Mouse (Mus musculus): ENCODE measurements at regions not wholly inside any gene's neighbourhood (a gene's known extent, or its start where the extent isn't known, plus 50 kb on each side); places are given as distances from the start of the nearest gene placed in this dataset.

DNA sequence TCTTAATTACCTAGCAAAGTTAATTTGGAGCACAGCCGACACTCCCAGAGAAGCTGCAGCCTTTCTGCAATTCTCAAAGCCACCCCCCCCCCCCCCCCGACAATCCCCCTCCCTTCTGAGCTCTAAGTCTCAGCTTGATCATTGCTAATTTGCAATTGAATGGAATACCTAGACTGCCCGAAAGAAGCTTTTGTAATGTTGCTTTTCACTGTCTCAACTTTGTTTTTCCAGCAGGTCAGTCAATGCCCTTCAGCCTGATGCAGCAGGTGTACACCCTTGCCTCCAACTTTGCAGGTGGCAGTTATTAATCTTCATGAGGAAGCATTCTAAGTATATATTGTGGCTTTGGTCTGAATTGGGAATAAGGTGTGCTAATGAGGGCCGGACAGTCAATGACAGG, 1006.6 kb upstream of the Gm8797 start:
- H3K4me1 ChIP-seq, result no peaks in the 10 kb centered on the region
- H3K4me3 ChIP-seq, result no peak overlapping the region
- H3K9me3 ChIP-seq, result peaks cover 7% of the 10 kb centered on the region; the same call in 1 of the 2 replicates
- H3K36me3 ChIP-seq, result no peaks in the 10 kb centered on the region
- H3K4me2 ChIP-seq (replicated peaks), result no peak overlapping the region
- H3K27ac ChIP-seq (replicated peaks), result no peak overlapping the region
- no peak for ATAC-seq (replicated peaks)
- no peaks in the 10 kb centered on the region for H3K27me3 ChIP-seq
- 38% methylated on average over 4 of the region's 4 CpGs for WGBS
- no peak overlapping the region for H3K9ac ChIP-seq (replicated peaks)

DNA sequence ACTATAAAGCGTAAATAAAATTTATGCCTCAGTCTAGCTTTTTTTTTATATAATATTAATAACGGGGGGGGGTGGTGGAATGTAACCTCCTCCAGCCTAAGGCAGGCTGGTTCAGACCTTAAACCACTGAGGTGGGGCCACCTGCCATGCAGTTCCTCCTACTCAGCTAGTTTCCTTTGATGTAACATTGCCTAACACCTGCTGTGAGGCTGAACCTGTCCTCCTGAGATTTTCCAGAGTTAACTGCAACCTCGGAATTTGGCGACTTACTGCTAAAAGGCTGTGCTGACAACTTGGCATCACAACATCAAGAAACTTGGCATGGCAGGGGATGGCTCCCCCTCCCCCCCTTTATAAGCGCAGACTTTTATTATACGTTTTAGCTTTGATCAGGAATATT, 1006.0 kb upstream of the Gm8797 start:
- Histone ChIP-seq H3K4me1 (no peaks in the 10 kb centered on the region), H3K9ac (replicated peaks) (no peak overlapping the region), H3K4me3 (no peak overlapping the region), H3K27ac (replicated peaks) (no peak overlapping the region), H3K9me3 (peaks cover 7% of the 10 kb centered on the region; the same call in 1 of the 2 replicates), H3K36me3 (no peaks in the 10 kb centered on the region), H3K27me3 (no peaks in the 10 kb centered on the region), H3K4me2 (replicated peaks) (no peak overlapping the region)
- WGBS, result 80% methylated on average over 6 of the region's 6 CpGs
- ATAC-seq (replicated peaks), result no peak

DNA sequence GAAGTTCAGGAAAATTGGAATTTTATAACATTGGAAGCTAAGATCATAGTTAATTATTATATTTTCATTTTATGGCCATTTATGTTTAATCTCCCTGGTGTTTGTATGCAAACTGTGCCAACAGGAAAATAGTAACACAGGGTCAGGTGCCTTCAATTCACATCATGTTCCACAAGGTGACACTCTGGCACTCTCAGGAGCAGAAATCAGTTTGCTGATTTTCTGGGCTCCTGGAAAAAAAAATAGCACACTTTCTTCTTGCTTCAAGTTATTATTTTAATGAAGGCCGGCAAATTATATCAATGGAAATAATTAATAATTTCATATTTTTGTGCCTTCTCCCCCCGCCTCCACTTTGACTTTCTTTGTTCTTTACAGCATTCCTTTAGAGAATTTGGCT, 994.5 kb upstream of the Gm8797 start:
- no peaks in the 10 kb centered on the region for H3K4me1 ChIP-seq
- H3K36me3 ChIP-seq, result no peaks in the 10 kb centered on the region
- H3K27me3 ChIP-seq, result no peaks in the 10 kb centered on the region
- H3K4me3 ChIP-seq, result no peak overlapping the region
- no peak for ATAC-seq (replicated peaks)
- no peak overlapping the region for H3K9ac ChIP-seq (replicated peaks)
- H3K9me3 ChIP-seq, result no peaks in the 10 kb centered on the region; the same call in 1 of the 2 replicates
- H3K4me2 ChIP-seq (replicated peaks), result no peak overlapping the region
- H3K27ac ChIP-seq (replicated peaks), result no peak overlapping the region
- 92% methylated on average over 2 of the region's 2 CpGs for WGBS

DNA sequence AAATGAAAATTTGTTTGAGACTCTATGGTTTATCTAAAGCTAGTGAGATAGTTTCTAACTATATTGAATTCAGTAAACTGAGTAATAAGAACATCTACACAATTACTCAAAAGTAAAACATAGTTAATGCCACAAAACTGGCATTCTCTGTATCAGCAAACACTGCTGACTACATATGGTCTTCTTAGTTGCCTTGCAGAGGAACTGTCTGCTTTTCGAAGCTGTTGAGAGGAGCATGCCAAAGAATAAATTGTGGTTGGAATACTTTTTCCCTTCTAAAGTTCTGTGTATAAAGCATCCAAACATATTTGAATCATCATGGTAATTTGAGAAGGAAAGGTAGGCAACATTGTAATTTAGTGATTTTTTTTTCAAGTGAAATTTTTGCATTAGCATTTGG, 993.5 kb upstream of the Gm8797 start:
- no peak overlapping the region for H3K4me3 ChIP-seq
- no peak; the same call in 1 of the 2 replicates for ATAC-seq (replicated peaks)
- H3K27ac ChIP-seq (replicated peaks), result no peak overlapping the region
- 73% methylated on average over 1 of the region's 1 CpGs for WGBS
- no peak overlapping the region for H3K9ac ChIP-seq (replicated peaks)
- no peaks in the 10 kb centered on the region for H3K36me3 ChIP-seq
- no peaks in the 10 kb centered on the region for H3K27me3 ChIP-seq
- H3K4me2 ChIP-seq (replicated peaks), result no peak overlapping the region
- H3K4me1 ChIP-seq, result no peaks in the 10 kb centered on the region
- H3K9me3 ChIP-seq, result no peaks in the 10 kb centered on the region

DNA sequence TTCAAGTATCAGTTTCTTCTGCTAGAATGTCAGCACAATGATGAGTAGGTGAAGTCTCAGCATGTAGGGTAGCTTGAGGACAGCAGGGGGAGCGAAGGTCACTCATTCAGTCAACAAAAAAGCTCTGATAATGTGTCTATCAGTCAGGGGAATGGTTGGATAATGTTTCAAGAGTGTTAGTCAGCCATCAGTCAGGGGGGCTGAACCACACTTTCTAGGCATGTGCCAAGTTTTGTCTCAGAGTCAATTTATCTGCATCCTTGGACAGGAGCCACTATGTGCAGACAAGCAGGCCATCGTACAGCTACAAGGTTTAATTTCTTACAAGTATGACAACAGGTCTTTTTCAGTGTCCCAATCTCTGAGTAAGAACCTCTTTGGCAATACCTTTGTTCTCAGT, 987.5 kb upstream of the Gm8797 start:
- Histone ChIP-seq H3K4me2 (replicated peaks) (no peak overlapping the region), H3K4me3 (no peak overlapping the region), H3K27me3 (no peaks in the 10 kb centered on the region), H3K9me3 (no peaks in the 10 kb centered on the region), H3K9ac (replicated peaks) (no peak overlapping the region), H3K27ac (replicated peaks) (no peak overlapping the region), H3K36me3 (no peaks in the 10 kb centered on the region), H3K4me1 (no peaks in the 10 kb centered on the region)
- ATAC-seq (replicated peaks), result no peak
- WGBS, result 73% methylated on average over 2 of the region's 2 CpGs

DNA sequence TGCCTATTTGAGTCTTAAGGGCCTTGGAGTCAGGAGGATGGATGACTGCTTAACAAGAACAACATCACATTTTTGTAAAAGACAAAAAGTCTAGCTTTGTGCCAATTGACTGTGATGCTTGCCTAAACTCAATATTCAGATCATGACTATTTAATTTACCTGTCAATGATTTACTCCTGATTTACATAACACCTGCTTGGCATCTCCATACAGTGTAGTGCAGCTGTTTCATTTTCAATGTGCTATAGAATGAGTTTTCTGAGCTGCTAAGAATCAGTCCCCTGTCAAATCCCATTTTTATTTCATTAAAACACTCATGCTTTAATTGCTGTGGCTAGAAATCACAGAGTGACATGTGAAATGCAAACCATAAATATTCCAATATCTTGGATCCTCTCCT, 974.0 kb upstream of the Gm8797 start:
- Histone ChIP-seq H3K36me3 (no peaks in the 10 kb centered on the region), H3K27me3 (no peaks in the 10 kb centered on the region), H3K9ac (replicated peaks) (no peak overlapping the region), H3K4me1 (no peaks in the 10 kb centered on the region), H3K4me3 (no peak overlapping the region), H3K4me2 (replicated peaks) (no peak overlapping the region), H3K27ac (replicated peaks) (no peak overlapping the region), H3K9me3 (no peaks in the 10 kb centered on the region)
- ATAC-seq (replicated peaks), result no peak

DNA sequence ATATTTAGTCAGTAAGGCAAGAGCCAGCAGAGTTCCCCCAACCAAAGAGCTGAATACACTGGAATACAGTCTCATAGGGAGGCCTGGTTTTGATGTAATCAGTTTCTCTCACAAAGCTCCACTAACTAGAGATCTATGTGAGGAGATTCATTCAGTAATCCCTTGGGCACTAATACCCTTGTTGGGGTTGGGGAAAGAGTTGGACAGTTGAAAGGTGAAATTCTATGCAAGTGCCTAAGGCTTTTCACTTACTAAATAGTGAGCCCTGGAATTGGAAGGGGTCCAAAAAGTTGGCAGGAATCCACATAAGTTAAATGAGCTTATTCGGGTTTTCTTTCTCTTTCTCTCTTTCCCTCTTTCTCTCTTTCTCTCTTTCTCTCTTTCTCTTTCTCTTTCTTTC, 965.4 kb upstream of the Gm8797 start:
- H3K9me3 ChIP-seq, result no peaks in the 10 kb centered on the region
- no peak overlapping the region for H3K9ac ChIP-seq (replicated peaks)
- H3K4me2 ChIP-seq (replicated peaks), result no peak overlapping the region
- no peak overlapping the region for H3K4me3 ChIP-seq
- H3K36me3 ChIP-seq, result no peaks in the 10 kb centered on the region
- H3K27ac ChIP-seq (replicated peaks), result no peak overlapping the region
- no peaks in the 10 kb centered on the region for H3K27me3 ChIP-seq
- WGBS, result 11% methylated on average over 1 of the region's 1 CpGs
- H3K4me1 ChIP-seq, result no peaks in the 10 kb centered on the region
- ATAC-seq (replicated peaks), result no peak; the same call in 1 of the 2 replicates

DNA sequence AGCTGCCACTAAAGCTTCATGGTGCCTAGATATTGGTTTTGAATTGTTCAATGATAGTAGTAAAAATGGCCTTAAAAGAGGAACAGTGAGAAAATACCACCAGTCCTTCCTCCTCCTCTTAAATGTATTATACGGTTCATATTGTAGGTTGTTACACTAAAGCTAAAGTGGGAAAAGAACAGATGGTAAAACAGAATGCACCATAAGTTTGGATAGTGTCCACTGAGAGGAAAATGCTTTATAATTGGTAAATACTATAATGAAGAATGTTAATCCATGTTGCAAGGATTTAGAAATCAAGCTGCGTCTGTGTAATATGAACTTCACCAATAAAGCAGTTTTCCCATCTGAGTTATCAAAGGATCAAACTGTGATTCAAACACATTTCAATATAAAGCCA, 957.5 kb upstream of the Gm8797 start:
- WGBS, result 70% methylated on average over 2 of the region's 2 CpGs
- no peak for ATAC-seq (replicated peaks)
- H3K36me3 ChIP-seq, result no peaks in the 10 kb centered on the region

DNA sequence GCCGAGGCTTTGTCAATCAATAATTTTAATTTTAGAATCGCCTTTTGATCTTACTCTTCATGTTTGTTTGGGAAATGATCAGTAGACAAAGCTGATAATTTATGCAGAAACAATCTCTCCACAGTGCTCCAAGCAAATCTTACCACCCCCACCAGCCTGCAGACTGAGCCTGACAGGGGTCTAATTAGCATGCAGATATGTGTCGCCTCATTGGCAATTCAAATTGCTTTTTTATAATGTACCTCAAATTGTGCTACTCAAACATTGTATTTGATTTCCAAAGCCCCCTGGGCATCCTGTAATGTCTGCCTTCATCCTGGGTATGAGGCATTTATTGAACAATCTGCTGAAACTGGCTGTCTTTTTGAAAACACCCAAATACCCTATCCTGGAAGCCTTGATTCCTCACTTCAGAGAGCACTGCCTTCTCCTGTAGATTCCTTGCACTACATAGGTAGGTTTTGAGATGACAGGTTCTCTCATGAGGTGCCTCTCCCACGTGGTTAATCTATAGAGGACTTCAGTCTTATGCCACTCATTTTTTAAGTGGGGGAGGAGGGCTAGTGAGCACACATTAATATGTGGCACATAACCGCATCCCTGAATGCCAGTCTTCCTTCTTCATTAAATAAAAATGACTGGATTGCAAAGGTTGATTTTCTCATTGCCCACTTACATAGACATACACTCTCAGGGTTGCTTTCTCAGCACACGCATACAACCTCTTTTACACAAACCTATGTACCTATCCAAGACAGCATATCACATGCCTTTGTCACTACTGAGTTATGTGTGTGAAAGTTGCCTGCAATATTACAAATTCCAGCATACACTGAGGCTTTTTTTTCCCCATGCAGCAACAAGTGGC, 954.3 kb upstream of the Gm8797 start:
- peak; percentile 84 for ATAC-seq (replicated peaks)
- H3K27ac ChIP-seq (replicated peaks), result peak overlapping the region; percentile 60
- peak overlapping the region; percentile 48 for H3K4me2 ChIP-seq (replicated peaks)
- WGBS, result 6% methylated on average over 6 of the region's 6 CpGs
- H3K9me3 ChIP-seq, result no peaks in the 10 kb centered on the region
- H3K4me3 ChIP-seq, result peak overlapping the region; percentile 37
- H3K4me1 ChIP-seq, result peaks cover 39% of the 10 kb centered on the region
- H3K27me3 ChIP-seq, result no peaks in the 10 kb centered on the region
- no peaks in the 10 kb centered on the region for H3K36me3 ChIP-seq
- 0 out of 2 replicates have a peak overlapping the region, but pooled peaks have one; percentile 20 for H3K9ac ChIP-seq (replicated peaks)

More for the DNA sequence above, 957.5 kb upstream of the Gm8797 start:
- no peaks in the 10 kb centered on the region for H3K9me3 ChIP-seq
- H3K4me1 ChIP-seq, result peaks cover 33% of the 10 kb centered on the region
- no peak overlapping the region for H3K27ac ChIP-seq (replicated peaks)
- no peak overlapping the region for H3K4me2 ChIP-seq (replicated peaks)
- H3K27me3 ChIP-seq, result no peaks in the 10 kb centered on the region
- H3K9ac ChIP-seq (replicated peaks), result no peak overlapping the region
- no peak overlapping the region for H3K4me3 ChIP-seq

DNA sequence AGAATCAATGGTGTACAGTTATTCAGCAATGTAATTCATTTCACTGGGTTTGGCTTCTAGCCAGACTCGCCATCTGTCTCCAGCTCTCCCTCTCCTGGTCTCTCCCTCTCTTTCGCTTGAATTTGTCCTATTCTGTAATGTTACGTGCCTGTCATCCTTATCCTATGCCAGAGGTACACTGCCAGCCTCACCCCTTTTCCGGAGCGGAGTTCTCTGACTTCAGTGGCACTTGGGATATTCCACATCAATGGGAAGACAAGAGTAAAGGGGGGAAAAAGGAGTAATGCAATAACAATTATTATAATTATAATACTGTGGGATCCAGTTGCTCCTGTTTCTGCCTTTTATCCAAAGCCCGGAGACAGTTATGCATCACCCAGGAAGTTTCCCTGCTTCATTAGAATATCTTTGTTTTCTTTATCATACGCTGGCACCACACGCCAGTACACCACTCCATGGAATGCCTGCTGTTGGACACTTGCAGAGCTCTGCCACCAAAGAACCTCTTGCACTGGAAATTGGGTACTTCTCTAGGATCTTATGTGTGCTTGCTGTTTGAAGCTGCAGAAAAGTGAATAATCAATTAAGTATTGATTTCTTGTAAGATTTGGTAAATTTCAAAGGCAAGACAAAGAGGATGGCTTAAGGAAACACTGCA, 953.6 kb upstream of the Gm8797 start:
- H3K4me2 ChIP-seq (replicated peaks), result peak overlapping the region; percentile 48
- no peaks in the 10 kb centered on the region for H3K9me3 ChIP-seq
- peak; percentile 86 for ATAC-seq (replicated peaks)
- H3K4me1 ChIP-seq, result peaks cover 39% of the 10 kb centered on the region
- no peaks in the 10 kb centered on the region for H3K27me3 ChIP-seq
- H3K9ac ChIP-seq (replicated peaks), result peak overlapping the region; percentile 26
- WGBS, result 8% methylated on average over 8 of the region's 8 CpGs
- H3K4me3 ChIP-seq, result peak overlapping the region; percentile 37
- H3K27ac ChIP-seq (replicated peaks), result peak overlapping the region; percentile 60
- H3K36me3 ChIP-seq, result no peaks in the 10 kb centered on the region

DNA sequence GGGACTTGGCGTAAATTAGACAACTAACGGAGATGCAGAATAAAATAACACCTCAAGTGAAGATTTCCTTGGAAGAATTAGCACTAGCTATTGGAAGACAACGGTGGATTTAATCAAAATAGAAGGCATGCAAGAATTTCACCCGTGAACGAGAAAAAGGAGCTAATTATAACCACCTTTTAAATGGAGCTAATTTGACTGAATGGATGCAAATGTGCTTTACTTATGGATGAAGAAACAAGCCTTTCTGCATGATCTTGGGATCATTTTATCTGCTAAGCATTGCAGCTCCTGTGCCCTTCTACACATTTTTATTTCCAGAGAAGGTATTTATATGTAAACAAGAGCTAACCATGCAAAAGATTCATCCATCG, 953.1 kb upstream of the Gm8797 start:
- peak overlapping the region; percentile 26 for H3K9ac ChIP-seq (replicated peaks)
- H3K4me2 ChIP-seq (replicated peaks), result peak overlapping the region; percentile 48
- H3K27ac ChIP-seq (replicated peaks), result peak overlapping the region; percentile 60
- WGBS, result 12% methylated on average over 6 of the region's 6 CpGs
- no peak for ATAC-seq (replicated peaks)
- H3K27me3 ChIP-seq, result no peaks in the 10 kb centered on the region
- no peaks in the 10 kb centered on the region for H3K9me3 ChIP-seq
- no peaks in the 10 kb centered on the region for H3K36me3 ChIP-seq
- peaks cover 39% of the 10 kb centered on the region for H3K4me1 ChIP-seq
- H3K4me3 ChIP-seq, result peak overlapping the region; percentile 37

DNA sequence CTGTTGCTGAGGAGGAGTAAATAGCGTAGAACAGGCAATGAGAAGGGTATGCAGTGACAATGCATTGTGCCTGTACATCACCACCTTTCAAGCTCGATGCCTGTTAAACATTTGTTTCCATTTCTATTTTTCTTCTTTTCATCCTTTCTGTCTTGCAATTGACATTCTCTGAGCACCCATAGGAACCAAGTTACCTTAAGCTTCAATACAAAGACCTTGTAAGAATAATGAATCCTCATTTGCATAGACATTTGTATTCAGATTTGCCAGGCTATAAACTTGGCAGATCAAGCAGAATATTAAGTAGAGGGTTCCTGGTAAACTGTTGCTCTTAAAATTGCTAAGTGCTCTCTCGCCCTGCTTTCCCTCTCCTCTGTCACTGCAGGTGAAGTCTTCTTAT, 952.2 kb upstream of the Gm8797 start:
- Histone ChIP-seq H3K27me3 (no peaks in the 10 kb centered on the region), H3K4me1 (peaks cover 39% of the 10 kb centered on the region), H3K27ac (replicated peaks) (peak overlapping the region; percentile 39), H3K36me3 (no peaks in the 10 kb centered on the region), H3K4me3 (peak overlapping the region; percentile 37), H3K9ac (replicated peaks) (no peak overlapping the region), H3K4me2 (replicated peaks) (peak overlapping the region; percentile 48), H3K9me3 (no peaks in the 10 kb centered on the region)
- ATAC-seq (replicated peaks), result no peak
- WGBS, result 10% methylated on average over 3 of the region's 3 CpGs

Data from forebrain, embryonic 15.5 days (tissue).